Mouse (Mus musculus) neural tube, embryonic 13.5 days (tissue): Measurements from ENCODE around the gene Kdelc1. TPM values are rescaled to one million over a fixed set of nuclear protein-coding genes. Genes with fewer than 3 reads are reported as not detected.
A peak's percentile ranks its signal among the peaks of the same experiment; 100 is the strongest.

ENCODE experiments used
- ATAC-seq: fragments of 200-750 bp; cut with Nextera tagmentation; 2 replicates; pipeline ENCODE4 v1.8.0; 2017; ENCODE audit warnings: low read depth, mild to moderate bottlenecking, moderate TSS enrichment, moderate library complexity
- H3K27ac ChIP-seq: fragments of 300-500 bp; sonication (generic); replicated peaks from 2 replicates; pipeline ENCODE4 v1.5.1; 2015; ENCODE audit warnings: moderate library complexity, mild to moderate bottlenecking, inconsistent platforms
- H3K27me3 ChIP-seq: fragments of 300-500 bp; sonication (generic); 2 replicates; pipeline ENCODE4 v1.6.1; 2015; ENCODE audit warnings: mild to moderate bottlenecking, inconsistent platforms
- H3K36me3 ChIP-seq: fragments of 300-500 bp; sonication (generic); 2 replicates; pipeline ENCODE4 v1.6.1; 2015; ENCODE audit warnings: mild to moderate bottlenecking, inconsistent platforms
- H3K4me1 ChIP-seq: fragments of 300-500 bp; sonication (generic); replicated peaks from 2 replicates; pipeline ENCODE4 v1.6.1; 2015; ENCODE audit warnings: inconsistent platforms
- H3K4me2 ChIP-seq: fragments of 300-500 bp; sonication (generic); 2 replicates; pipeline ENCODE4 v1.6.1; 2015; ENCODE audit warnings: inconsistent platforms, mild to moderate bottlenecking, moderate library complexity
- H3K4me3 ChIP-seq: fragments of 300-500 bp; sonication (generic); 2 replicates; pipeline ENCODE4 v1.5.1; 2015; ENCODE audit warnings: mild to moderate bottlenecking, inconsistent platforms
- H3K9ac ChIP-seq: fragments of 300-500 bp; sonication (generic); 2 replicates; pipeline ENCODE4 v1.6.1; 2015; ENCODE audit warnings: moderate library complexity, mild to moderate bottlenecking, inconsistent platforms
- H3K9me3 ChIP-seq: fragments of 300-500 bp; sonication (generic); 2 replicates; pipeline ENCODE4 v1.6.1; 2016; ENCODE audit warnings: inconsistent platforms
- WGBS: fragments of 180-500 bp; shearing (Covaris S2); methylation state at CpG from one replicate; pipeline ENCODE4 v1.1.7; 2015; 5-methylcytosine and 5-hydroxymethylcytosine counted together
- polyA plus RNA-seq: library from polyadenylated mRNA; unstranded; fragments of >200 nt; fragmentation: Nextera tagmentation; extraction: Ambion mirVana; gene quantifications from 2 replicates; pipeline ENCODE4 v1.2.1, GENCODE M21; 2015

Kdelc1 gene
- polyA plus RNA-seq, 1 experiment from 2014 or later: 30.0 TPM

GRCm38 (mm10) chr1:44125590-44125989, 7.0 kb upstream of the Kdelc1 start:
- no peaks in the 10 kb centered on the region for H3K9me3 ChIP-seq
- ATAC-seq: no peak
- H3K27ac ChIP-seq: no peak overlapping the region
- H3K4me3 ChIP-seq: no peak overlapping the region
- H3K27me3 ChIP-seq: no peaks in the 10 kb centered on the region
- H3K36me3 ChIP-seq: peaks cover 50% of the 10 kb centered on the region
- 89% methylated on average over 4 of the region's 4 CpGs for WGBS
- H3K9ac ChIP-seq: no peak overlapping the region
- H3K4me2 ChIP-seq: no peak overlapping the region
- H3K4me1 ChIP-seq: peaks cover 8% of the 10 kb centered on the region

GRCm38 (mm10) chr1:44122256-44122655, 3.6 kb upstream of the Kdelc1 start:
- Histone ChIP-seq H3K9ac (no peak overlapping the region), H3K27ac (no peak overlapping the region), H3K27me3 (no peaks in the 10 kb centered on the region), H3K4me2 (no peak overlapping the region), H3K36me3 (peaks cover 23% of the 10 kb centered on the region), H3K9me3 (no peaks in the 10 kb centered on the region), H3K4me1 (peaks cover 25% of the 10 kb centered on the region), H3K4me3 (no peak overlapping the region)
- WGBS: 82% methylated on average over 3 of the region's 3 CpGs
- no peak for ATAC-seq

GRCm38 (mm10) chr1:44120074-44120406, 1.4 kb upstream of the Kdelc1 start:
- Histone ChIP-seq H3K4me2 (peak overlapping the region; percentile 81), H3K36me3 (peaks cover 20% of the 10 kb centered on the region), H3K27me3 (no peaks in the 10 kb centered on the region), H3K9ac (peak overlapping the region; percentile 93), H3K9me3 (no peaks in the 10 kb centered on the region), H3K4me3 (peak overlapping the region; percentile 78), H3K27ac (peak overlapping the region; percentile 98), H3K4me1 (peaks cover 25% of the 10 kb centered on the region)
- no peak; the same call in 1 of the 2 replicates for ATAC-seq
- WGBS: 2% methylated on average over 6 of the region's 6 CpGs

GRCm38 (mm10) chr1:44119201-44120073, 829 bp upstream of the Kdelc1 start:
- no peaks in the 10 kb centered on the region for H3K27me3 ChIP-seq
- H3K4me1 ChIP-seq: peaks cover 25% of the 10 kb centered on the region
- H3K4me3 ChIP-seq: peak overlapping the region; percentile 78
- peak overlapping the region; percentile 93 for H3K9ac ChIP-seq
- WGBS: under 1% methylated on average over 39 of the region's 43 CpGs
- peaks cover 25% of the 10 kb centered on the region for H3K36me3 ChIP-seq
- peak; percentile 91 for ATAC-seq
- H3K27ac ChIP-seq: peak overlapping the region; percentile 98
- peak overlapping the region; percentile 81 for H3K4me2 ChIP-seq
- H3K9me3 ChIP-seq: no peaks in the 10 kb centered on the region

GRCm38 (mm10) chr1:44117571-44117970, 1.0 kb downstream of the Kdelc1 start:
- Histone ChIP-seq H3K27ac (no peak overlapping the region), H3K27me3 (no peaks in the 10 kb centered on the region), H3K4me2 (peak overlapping the region; percentile 81), H3K9ac (no peak overlapping the region), H3K9me3 (no peaks in the 10 kb centered on the region), H3K4me1 (peaks cover 25% of the 10 kb centered on the region), H3K4me3 (peak overlapping the region; percentile 78), H3K36me3 (peaks cover 32% of the 10 kb centered on the region)
- no peak for ATAC-seq

- H3K36me3 ChIP-seq: peaks cover 27% of the 10 kb centered on the region
- 0 out of 2 replicates have a peak, but pooled peaks have one; percentile 42 for ATAC-seq
- H3K9ac ChIP-seq: peak overlapping the region; percentile 54; the same call in 1 of the 2 replicates
- H3K9me3 ChIP-seq: no peaks in the 10 kb centered on the region
- no peak overlapping the region for H3K27ac ChIP-seq
- H3K27me3 ChIP-seq: no peaks in the 10 kb centered on the region
- peak overlapping the region; percentile 75 for H3K4me3 ChIP-seq
- 15% methylated on average over 5 of the region's 5 CpGs for WGBS
- peak overlapping the region; percentile 72 for H3K4me2 ChIP-seq
- peaks cover 16% of the 10 kb centered on the region; the same call in 1 of the 2 replicates for H3K4me1 ChIP-seq
These were observed 15.7 kb downstream of the Kdelc1 start for GRCm38 (mm10) chr1:44102939-44103338.

GRCm38 (mm10) chr1:44102259-44102717, 16.3 kb downstream of the Kdelc1 start, which contains the start of gene Tex30:
Tex30 (minus strand) TSS chr1:44102441.
- Histone ChIP-seq H3K27ac (peak within 1 kb of the TSS; percentile 89), H3K4me2 (peak within 1 kb of the TSS; percentile 72), H3K9me3 (no peaks in the 10 kb centered on the region), H3K27me3 (no peaks in the 10 kb centered on the region), H3K9ac (peak within 1 kb of the TSS; percentile 78), H3K4me3 (peak within 1 kb of the TSS; percentile 75), H3K36me3 (peaks cover 25% of the 10 kb centered on the region), H3K4me1 (peaks cover 16% of the 10 kb centered on the region; the same call in 1 of the 2 replicates)
- under 1% methylated on average over 55 of the region's 55 CpGs for WGBS
- peak; percentile 97 for ATAC-seq

- H3K4me1 ChIP-seq: peaks cover 16% of the 10 kb centered on the region; the same call in 1 of the 2 replicates
- peak overlapping the region; percentile 89 for H3K27ac ChIP-seq
- no peaks in the 10 kb centered on the region for H3K9me3 ChIP-seq
- ATAC-seq: peak; percentile 84
- peak overlapping the region; percentile 75 for H3K4me3 ChIP-seq
- no peaks in the 10 kb centered on the region for H3K27me3 ChIP-seq
- H3K9ac ChIP-seq: peak overlapping the region; percentile 78
- H3K4me2 ChIP-seq: peak overlapping the region; percentile 72
- under 1% methylated on average over 55 of the region's 55 CpGs for WGBS
- H3K36me3 ChIP-seq: peaks cover 27% of the 10 kb centered on the region
These were observed 17.0 kb downstream of the Kdelc1 start for GRCm38 (mm10) chr1:44101448-44102225.

- H3K4me3 ChIP-seq: no peak overlapping the region
- ATAC-seq: no peak
- no peak overlapping the region for H3K4me2 ChIP-seq
- H3K27ac ChIP-seq: no peak overlapping the region
- no peaks in the 10 kb centered on the region for H3K4me1 ChIP-seq
- H3K27me3 ChIP-seq: no peaks in the 10 kb centered on the region
- 0% methylated on average over 1 of the region's 1 CpGs for WGBS
- H3K36me3 ChIP-seq: no peaks in the 10 kb centered on the region
- no peak overlapping the region for H3K9ac ChIP-seq
- H3K9me3 ChIP-seq: no peaks in the 10 kb centered on the region
These were observed 54.0 kb downstream of the Kdelc1 start for GRCm38 (mm10) chr1:44064625-44065024.

GRCm38 (mm10) chr1:44063439-44063838, 55.2 kb downstream of the Kdelc1 start:
- Histone ChIP-seq H3K9ac (no peak overlapping the region), H3K36me3 (no peaks in the 10 kb centered on the region), H3K9me3 (no peaks in the 10 kb centered on the region), H3K4me2 (no peak overlapping the region), H3K27me3 (no peaks in the 10 kb centered on the region), H3K4me3 (no peak overlapping the region), H3K4me1 (no peaks in the 10 kb centered on the region), H3K27ac (no peak overlapping the region)
- WGBS: 93% methylated on average over 6 of the region's 6 CpGs
- ATAC-seq: no peak

- no peaks in the 10 kb centered on the region for H3K9me3 ChIP-seq
- no peaks in the 10 kb centered on the region for H3K4me1 ChIP-seq
- H3K4me2 ChIP-seq: no peak within 1 kb of the TSS
- ATAC-seq: no peak
- no peaks in the 10 kb centered on the region for H3K27me3 ChIP-seq
- H3K9ac ChIP-seq: no peak within 1 kb of the TSS
- H3K27ac ChIP-seq: no peak within 1 kb of the TSS
- H3K4me3 ChIP-seq: no peak within 1 kb of the TSS
- no peaks in the 10 kb centered on the region for H3K36me3 ChIP-seq
- 90% methylated on average over 2 of the region's 2 CpGs for WGBS
These were observed 56.8 kb downstream of the Kdelc1 start, which contains the start of gene Gm8251 for GRCm38 (mm10) chr1:44061836-44062235. Gm8251 (minus strand) TSS chr1:44061936.

- ATAC-seq: no peak
- Histone ChIP-seq H3K27ac (no peak overlapping the region), H3K9me3 (no peaks in the 10 kb centered on the region), H3K9ac (no peak overlapping the region), H3K4me2 (no peak overlapping the region), H3K36me3 (no peaks in the 10 kb centered on the region), H3K27me3 (no peaks in the 10 kb centered on the region), H3K4me3 (no peak overlapping the region), H3K4me1 (no peaks in the 10 kb centered on the region)
- 82% methylated on average over 3 of the region's 3 CpGs for WGBS
These were observed 60.8 kb downstream of the Kdelc1 start for GRCm38 (mm10) chr1:44057805-44058204.
